Mouse (Mus musculus) kidney, adult 18-20 months (tissue): ENCODE results near the gene Oxld1.

Source experiments
- DNase-seq: peaks from one replicate; pipeline ENCODE4 v3.0.0; 2021

Oxld1 gene

DNA sequence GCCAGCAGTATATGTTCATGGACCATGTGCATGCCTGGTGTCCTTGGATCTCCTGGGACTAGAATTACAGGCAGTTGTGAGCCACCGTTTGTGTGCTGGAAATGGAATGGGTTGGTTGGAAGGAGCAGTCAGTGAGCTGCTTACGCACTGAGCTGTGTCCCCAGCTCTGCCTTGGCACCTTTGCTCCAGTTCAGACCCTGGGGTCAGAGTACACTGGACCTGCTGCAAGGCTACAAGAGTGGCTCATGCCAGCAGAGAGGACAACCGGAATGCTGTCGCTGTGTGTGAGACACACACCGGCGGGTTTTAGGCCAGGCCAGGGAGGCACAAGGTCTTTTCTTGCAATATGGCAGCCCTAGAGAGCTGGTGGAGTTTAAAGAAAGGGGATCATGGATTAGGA is 14.2 kb upstream of the Oxld1 start:
- peak; percentile 64 for DNase-seq

DNA sequence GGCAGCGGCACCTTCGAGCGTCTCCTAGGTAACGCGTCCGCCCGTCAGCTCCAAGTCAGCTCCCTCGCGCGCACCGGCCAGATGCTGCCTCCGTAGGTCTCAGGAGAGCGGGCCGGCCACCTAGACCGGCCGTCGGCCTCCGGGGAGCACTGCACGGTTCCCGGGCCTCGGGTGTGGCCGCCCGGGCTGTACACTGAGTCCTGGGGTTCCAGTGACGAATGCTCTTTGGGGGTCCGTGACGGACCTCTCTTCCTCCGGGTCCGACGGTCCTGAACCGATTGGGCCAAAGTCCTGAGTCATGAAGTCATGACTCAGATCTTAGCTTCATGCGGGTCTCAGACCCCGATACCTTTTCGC is 9.8 kb upstream of the Oxld1 start:
- DNase-seq, result no peak

DNA sequence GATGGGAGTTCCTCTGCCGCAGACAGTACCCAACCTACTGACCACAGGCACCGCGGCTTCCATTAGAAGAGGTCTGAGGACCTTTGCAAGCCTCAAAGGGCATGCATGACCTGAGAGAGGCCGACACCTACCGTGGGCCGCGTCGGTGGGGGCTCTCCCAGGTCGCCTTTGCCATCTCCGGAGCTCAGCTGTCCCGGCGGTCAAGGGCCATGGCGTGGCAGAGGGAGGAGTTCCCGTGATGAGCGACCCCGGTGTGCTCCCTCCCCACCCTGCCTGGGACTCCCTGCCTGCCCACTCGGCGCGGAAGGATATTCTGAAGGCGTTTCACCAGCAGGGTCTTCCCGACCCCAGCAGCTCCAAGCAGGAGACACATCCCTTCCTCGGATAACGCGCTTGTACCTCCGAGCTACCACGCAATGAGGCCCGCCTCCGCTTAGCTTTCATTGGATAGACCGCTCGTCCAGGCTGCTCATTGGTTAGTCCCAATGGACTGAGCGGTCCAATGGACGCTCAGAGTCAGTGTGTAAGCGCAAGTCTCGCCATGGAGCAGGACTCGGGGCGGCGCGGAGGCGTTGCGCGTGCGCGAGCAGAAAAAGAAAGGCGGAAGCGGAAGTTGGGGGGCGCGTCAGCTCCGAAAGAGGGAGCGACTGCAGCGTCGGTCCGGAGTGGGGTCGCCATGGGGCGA is 9.3 kb upstream of the Oxld1 start, which contains the start of gene Arl16:
Gene Arl16 (minus strand): TSS at position 557 of the 685 bp plus-strand sequence.
- peak; percentile 92 for DNase-seq

DNA sequence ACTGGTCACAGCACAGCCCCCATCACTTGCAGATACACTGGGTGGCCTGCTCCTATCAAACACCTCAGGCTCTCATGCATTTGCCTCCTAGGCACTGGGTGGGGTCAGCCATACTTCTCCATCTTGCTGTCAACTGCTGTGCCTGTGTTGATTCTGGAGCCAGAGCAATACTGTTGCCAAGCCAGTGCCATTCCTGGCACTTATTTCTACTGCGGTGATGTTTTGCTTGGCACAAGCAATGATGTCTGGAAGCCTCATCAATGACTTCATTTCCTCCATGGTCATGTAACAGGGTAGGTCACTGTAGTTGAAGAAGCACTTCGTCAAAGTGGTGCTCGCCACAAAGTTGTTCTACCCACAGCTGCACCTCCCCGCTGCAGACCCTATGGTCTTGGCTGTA is 7.7 kb upstream of the Oxld1 start:
- no peak for DNase-seq

DNA sequence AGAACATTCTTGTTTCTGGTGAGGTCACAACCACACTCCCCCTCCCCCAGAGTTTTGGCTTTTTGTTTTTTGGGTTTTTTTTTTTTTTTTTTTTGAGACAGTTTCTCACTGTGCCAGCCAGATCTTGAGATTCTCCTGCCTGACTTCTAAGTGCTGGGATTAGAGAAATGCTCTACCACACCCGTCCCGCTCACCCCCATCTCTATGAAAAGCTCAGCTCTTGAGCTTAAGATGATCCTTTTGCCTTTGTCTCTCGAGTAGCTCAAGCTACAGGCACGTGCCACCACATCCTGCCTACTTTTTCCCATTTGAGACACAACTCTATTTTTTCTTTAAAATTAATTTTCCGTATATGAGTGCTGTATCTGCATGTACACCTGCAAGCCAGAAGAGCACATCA is 6.5 kb upstream of the Oxld1 start:
- no peak for DNase-seq

DNA sequence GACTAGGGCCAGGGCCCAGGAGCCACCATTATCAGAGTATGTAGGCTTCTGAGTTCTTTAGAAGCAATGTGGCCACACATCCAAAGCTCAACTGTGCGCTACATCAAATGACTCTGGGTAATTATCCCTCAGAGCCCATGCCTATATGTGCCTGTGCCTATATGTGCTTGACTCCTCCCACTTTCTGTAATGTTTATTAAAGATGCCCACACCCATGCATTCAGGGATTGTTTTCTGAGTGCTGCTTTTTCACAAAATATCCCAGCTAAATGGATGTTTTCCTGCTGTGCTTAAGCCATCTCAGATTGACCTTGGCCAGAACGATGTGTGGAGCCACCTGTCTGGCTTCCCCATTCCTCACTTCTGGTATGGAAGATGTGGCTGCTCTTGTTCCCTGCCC is 5.7 kb upstream of the Oxld1 start:
- DNase-seq, result no peak

DNA sequence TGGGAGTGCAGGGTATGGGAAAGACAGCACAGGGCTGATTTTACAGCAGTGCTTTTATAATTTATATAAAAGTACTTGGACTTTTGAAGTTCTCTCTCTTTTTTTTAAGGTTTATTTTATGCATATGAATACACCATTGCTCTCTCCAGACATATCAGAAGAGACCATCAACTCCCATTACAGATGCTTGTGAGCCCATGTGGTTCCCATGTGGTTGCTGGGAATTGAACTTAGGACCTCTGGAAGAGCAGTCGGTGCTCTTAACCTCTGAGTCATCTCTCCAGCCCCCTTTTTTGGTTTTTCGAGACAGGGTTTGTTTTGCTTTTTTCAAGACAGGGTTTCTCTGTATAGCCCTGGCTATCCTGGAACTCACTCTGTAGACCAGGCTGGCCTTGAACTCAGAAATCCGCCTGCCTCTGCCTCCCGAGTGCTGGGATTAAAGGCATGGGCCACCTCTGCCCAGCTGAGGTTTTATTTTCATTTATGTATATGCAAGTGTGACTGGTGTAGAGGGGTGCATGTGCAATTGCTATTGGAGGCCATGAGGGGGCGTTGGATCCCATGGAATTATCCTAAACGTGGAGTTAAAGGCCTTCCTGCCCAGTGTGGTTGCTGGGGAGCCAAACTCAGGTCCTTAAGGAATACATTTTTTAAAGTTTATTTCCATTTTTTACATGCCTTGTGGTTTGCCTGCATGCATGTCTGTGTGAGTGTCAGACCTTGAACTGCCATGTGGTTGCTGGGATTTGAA is 1.2 kb upstream of the Oxld1 start:
- DNase-seq, result no peak

DNA sequence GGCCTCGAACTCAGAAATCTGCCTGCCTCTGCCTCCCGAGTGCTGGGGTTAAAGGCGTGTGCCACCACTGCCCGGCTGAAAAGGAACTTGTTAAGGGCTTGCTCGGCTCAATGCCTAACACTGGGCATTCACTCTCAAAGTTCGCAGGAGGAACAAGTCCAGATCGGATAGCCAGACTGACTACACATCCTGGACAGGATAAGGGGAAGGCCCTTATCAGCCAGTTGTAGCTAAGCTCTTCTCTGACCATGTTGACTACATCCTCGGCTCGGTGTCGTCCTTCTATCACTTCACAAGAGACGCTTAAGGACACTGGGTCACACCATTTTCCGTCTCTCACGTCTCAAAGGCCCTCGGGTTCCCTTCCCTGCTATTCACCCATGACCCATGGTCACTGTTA is 498 bp downstream of the Oxld1 start:
- DNase-seq, result no peak

DNA sequence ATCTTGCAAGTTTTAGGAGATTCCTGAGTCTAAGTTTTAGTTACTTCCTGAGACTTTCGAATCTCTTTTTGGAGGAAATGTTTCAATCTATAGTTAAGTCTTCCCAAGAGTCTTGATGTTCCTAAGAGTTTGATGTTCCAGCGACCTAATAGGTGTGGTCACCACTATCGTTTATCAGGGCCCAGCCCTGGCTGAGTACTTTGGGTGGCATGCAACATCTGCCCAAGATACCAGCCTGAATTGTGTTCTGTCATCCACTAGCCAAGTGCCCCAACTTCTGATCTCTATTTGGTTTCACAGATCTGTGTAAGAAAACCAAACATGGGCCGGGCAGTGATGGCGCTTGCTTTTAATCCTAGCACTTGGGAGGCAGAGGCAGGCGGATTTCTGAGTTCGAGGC is 2.5 kb downstream of the Oxld1 start:
- no peak for DNase-seq

DNA sequence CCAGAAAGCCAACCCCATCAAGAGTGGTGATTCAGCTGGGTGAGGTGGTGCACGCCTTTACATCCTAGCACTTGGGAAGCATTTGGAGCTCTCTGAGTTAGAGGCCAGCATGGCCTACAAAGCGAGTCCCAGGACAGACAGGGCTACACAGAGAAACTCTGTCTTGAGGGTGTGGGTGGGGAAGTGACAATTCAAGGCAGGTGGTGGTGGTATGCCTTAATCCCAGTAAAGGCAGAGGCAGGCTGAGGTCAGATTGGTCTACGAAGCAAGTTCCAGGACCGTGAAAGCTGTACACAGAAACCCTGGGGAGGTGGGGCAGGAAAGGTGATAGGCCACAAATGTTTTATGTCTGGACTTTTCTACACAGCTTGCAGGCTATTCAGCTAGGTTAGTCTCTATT is 2.9 kb downstream of the Oxld1 start:
- no peak for DNase-seq

DNA sequence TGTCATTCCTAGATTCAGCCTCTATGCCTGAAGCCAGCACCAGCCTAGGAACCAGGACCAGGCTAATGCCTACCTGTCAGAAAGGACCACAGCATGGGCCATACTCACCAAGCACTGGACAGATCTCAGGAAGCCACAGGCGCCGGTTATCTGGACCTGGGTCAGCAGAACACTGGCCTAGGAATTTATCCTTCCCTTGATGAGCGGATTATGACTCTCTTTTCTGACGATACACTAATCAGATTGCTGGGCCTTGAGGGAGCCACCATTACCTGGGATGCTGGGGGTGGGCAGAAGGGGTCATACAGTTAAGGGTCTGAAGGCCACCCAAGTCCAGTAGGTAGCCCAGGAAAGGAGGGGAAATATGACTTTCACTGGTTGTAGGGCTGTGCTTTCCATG is 4.6 kb downstream of the Oxld1 start, which contains the start of gene Pde6g:
Gene Pde6g (minus strand): TSS at position 195 of the 400 bp plus-strand sequence.
- no peak for DNase-seq

DNA sequence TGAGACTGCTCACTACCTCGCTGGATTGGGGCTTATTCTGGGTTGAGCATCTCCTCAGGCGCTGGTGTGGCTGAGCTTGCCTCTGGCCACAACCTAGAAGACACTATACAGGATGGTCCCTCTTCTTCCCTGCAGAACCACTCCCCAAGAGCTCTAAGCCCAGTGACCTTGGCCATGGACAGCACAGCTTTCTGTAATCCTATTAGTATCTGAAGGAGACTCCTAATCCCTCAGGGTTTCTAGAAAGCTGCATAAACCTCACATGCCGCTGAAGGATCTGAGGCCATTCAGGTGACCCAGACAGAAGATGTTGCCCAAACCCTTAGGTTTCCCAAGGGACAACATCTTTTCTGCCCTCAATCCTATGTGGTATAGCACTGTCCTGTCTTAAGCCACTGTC is 5.6 kb downstream of the Oxld1 start:
- DNase-seq, result no peak

DNA sequence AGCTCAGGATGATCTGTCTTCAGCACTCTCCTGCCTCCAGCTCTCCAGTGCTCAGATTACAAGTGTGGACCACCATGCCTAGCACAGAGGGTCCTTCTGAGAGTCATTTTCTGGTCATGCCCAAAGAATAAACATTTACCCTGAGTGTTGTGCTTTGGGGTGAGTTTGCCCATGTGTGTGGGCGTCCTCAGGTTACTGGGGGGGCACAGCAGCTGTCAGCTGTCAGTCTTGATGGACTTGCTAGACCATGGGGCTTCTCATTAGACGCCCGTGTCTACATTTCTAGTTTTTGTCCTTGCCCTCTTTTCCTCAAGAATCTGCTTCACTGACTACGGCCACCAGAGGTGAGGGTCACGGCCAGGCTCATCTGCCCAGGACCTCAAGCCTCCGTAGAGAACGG is 10.7 kb downstream of the Oxld1 start:
- DNase-seq, result no peak

DNA sequence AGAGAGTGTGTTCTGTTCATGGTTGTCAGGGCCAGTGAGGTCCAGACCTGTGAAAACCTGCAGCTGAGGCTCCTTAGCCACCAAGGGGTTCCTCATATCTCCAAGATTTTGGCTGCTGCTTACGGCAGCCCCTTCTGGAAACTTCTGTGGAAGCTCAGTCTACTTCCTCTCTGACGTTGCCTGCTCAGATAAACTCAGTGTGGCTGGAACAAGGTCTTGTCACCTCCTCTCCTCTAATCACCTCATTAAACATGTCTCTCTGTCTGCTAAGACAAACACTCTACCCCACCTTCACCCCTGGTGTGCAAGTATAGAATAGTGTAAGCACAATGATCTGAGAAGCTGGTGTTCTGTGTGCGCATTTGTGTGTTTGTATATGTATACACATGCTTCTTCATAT is 12.4 kb downstream of the Oxld1 start:
- no peak for DNase-seq

DNA sequence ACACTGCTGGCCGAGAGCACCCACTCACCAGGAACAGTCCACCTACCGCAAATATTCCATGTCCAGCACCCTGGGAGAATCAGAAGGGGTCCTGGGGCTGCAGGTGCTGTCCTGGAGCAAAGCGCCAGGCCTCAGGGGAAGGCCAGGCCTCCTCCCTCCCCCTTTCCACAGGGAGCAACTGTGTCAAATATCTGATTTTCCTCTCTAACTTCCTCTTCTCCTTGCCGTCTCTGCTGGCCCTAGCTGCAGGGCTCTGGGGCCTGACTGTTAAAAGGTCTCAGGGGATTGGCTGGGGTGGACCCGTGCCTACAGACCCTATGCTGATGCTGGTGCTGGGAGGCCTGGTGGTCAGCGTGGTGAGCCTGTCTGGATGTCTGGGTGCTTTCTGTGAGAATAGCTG is 13.8 kb downstream of the Oxld1 start:
- no peak for DNase-seq

DNA sequence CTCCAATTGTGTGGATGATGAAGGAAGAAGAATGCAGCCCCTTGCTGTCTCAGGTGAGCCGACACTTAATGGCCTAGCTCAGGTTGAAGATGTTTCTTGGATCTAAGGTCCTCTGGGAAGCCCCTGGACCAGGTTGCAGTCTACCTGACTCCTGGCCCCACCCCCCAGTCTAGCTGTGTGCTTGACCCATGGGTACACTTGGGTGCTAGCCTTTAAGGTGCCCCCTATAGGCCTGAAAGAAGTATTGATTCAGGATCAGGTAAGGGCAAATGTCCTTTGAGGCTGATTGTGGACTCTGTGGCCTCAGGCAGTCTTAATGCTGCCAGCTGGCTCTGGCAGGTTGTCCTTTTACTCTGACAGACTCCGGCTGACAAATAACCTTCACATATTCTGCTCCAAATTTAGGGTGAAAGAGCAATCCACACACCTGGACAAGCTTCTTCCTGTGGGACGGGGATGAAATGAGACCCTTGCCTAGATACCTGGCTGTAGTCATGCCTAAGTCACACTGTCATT is 15.0 kb downstream of the Oxld1 start:
- no peak for DNase-seq

DNA sequence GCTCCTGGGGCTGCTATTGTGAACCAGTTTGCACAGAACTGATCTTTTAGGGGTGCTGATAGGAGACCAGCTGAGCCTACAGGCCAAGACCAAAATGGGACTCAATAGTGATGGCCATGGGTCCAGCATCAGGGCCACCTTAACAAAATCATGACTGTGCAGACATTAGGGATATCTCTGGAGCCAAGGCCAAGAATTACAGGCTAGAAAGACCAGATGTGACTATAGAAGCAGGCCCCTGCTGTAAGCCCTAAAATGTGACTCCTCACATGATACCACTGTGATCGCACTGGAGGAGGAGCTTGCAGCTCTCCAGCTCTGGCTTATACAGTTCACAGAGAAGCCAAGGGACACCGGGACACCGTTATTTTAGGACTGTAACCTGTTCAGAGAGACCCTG is 15.5 kb downstream of the Oxld1 start, which contains the start of gene Tspan10:
Gene Tspan10 (plus strand): TSS at position 301 of the 400 bp plus-strand sequence.
- DNase-seq, result no peak

DNA sequence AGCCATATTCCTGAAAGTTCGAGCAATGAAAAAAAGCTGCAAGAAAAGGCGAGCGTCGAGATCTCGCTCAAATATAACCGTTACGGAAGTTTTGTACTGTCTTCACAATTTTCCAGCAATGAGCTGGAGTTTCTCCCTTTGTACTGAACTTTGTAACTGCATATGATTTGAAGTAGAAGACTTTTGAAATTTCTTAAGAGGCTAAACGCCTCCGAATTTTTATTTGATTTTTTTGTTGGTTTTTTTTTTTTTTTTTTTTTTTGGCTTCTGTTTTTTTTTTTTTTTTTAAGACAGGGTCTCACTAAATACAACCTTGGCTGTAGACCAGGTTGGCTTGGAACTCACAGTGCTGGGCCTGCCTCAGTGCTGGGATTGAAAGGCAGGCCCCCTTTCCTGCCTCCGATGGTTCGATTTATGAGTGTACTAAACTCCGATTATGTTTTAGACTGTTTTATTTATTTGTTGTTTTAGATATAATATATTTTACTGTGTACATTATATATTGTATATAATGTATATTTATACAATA is 19.9 kb downstream of the Oxld1 start:
- DNase-seq, result no peak

DNA sequence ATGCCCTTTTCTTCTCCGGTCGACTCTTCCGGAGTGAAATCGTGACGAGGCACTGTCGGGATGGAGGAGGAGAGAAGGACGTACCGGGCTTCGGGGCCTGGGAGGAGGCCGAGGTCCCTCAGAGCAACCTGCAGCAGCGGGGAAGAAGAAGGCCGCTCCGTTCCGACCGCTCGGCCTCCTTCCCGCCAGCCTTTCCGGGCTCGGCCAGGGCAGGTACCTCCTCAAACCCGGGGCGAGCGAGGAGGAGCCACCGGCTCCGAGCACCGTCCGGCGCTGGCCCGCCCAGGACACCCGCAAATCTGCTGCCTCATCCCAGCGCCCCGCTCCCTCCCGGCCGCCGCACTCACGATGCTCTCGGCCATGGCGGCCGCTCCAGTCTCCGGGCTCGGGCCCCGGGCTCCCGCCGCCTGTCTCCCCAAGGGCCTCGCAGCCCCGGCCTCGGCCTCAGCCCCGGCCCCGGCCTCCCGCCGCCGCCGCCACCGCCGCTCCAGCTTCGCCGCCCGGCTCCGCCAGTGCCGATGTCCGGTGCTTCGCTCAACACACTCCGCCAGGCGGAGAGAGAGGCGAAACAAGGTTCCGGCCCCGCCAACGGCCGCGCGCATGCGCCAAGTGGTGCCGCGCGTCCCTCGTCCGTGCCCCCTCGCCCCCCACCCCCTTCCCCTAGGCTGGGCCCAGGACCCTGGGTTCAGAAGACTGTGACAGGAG is 20.6 kb downstream of the Oxld1 start, which contains the start of gene Nploc4:
Gene Nploc4 (minus strand): TSS at position 557 of the 705 bp plus-strand sequence.
- DNase-seq, result peak; percentile 90

DNA sequence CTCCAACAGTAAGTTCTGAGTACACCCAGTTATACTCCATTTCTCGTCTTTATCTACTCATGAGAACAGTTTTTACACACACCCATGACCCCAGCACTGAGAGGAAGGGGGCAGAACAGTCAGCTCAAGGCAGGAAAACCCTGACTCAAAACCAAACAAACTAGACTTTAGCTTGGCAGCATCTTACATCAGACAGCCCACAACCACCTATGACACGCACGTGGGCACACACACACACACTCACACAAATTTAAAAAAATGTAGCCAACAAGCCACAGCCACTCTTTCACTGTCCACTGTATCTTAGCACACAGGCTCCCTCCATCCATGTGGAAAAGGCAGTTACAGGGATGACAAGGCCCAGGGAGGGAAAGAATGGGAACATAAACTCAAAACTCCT is 31.1 kb downstream of the Oxld1 start:
- no peak for DNase-seq

DNA sequence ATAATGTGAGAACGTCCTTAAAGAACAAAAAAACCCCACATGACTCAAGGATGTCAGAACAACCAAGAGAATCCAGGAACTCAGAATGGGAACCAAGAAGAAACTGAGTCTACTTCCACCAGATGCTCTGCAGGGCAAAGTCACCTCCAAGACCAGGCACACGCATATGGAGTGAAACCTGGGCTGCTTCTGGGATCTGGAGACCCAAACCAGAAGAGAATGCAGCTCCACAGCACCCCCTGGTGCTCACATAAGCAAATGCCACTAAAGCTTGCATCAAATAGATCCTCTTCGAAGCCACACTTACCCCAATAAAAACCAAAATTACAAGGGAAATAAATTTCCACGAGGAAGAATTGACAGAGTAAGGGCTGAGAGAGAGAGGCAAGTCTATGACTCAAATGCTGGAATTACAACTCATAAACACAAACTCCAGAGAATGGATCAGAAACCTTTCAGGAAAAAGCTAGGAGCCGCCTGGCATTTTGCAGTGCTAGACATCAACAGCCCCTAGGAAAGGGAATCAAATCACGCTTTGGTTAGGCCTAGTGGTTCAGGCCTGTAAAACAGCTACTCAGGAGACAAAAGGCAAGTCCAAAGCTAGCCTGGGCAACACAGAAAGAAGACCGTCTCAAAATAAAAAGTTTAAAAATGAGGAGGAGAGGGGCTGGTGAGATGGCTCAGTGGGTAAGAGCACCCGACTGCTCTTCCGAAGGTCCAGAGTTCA is 34.1 kb downstream of the Oxld1 start:
- DNase-seq, result peak; percentile 70
